Mouse (Mus musculus) activated CD4-positive, CD25-positive, alpha-beta regulatory T cell, adult 4 months (primary cell): ENCODE results near the gene Olfr401. TPM values are rescaled to one million over a fixed set of nuclear protein-coding genes. Genes with fewer than 3 reads are reported as not detected.
"Not testable (repeated sequence)": the region's sequence is repeated elsewhere in the genome, so short reads cannot be mapped to it uniquely, and the experiment has no call there.

Source experiments
- ATAC-seq: one replicate; pipeline ENCODE4 v1.8.0; 2017
- polyA plus RNA-seq, 2 experiments: library from polyadenylated mRNA; unstranded; fragments of 100-300 nt; shearing (Covaris generic); gene quantifications; one replicate each; pipeline ENCODE4 v1.2.1; 2017

Olfr401 gene
- polyA plus RNA-seq: not detected

DNA sequence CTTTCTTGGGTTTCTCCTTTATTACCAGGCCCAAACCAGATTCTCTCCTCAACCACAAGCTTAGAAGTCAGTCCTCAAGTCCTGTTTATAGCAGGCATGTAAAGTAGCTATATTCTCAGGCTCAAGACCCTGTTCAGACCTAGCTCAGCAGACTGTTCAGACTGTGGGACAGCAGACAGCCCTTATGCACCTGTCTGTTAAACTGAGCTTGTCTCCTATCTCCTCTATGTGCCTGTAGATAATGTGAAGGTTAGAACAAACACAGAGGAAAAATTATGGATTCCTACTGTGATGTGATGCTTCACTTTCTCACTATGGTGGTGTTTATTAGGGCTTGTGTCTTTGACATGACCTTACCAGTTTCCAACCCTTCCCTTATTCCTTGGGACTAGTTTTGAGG lies at the start of gene Olfr401:
Gene Olfr401, plus strand, starts transcription at position 301 of the 400 bp plus-strand sequence.
- no peak for ATAC-seq

- ATAC-seq: no peak
Measured at GRCm38 (mm10) chr11:74069655-74070054, 43.9 kb upstream of the Olfr401 start, which contains the start of gene Zfp616. Zfp616 (plus strand) TSS chr11:74069955.

- ATAC-seq: peak; percentile 32
Measured at GRCm38 (mm10) chr11:74100724-74101123, 12.8 kb upstream of the Olfr401 start.

DNA sequence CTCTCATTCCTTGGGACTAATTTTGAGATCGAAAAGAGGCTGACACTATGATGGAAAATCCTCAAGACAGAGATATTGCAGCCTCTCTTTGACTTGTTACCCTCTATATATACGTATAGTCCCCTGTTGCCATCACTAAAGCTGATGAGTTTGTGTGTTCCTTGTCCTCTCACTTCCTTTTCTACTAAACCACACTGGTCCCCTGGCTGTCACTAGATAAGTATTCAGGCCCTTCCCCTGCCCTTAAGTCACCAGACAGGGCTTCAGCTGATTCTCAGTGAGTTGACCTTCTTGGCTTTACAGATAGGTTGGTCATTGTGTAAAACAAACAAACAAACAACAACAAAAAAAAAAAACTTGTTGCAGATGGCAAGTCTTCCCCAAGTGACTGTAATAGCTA lies 12.0 kb upstream of the Olfr401 start:
- ATAC-seq: no peak

DNA sequence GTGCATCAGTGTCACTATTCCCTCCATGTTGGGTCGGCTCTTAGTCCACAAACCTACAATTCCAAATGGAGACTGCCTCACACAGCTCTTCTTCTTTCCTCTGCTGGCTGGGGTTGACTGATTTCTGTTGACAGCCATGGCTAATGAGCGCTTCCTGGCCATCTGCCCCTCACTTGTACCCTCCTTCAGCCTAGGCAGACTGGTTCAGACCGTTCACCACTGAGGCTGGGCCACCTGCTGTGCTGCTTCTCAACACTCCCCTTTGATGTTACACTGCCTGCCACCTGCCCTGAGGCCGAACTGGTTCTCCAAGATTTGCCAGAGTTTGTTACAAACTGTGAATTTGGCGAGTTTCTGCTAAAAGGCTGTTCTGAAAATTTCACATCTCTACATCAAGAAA lies 8.4 kb upstream of the Olfr401 start:
- no peak for ATAC-seq

DNA sequence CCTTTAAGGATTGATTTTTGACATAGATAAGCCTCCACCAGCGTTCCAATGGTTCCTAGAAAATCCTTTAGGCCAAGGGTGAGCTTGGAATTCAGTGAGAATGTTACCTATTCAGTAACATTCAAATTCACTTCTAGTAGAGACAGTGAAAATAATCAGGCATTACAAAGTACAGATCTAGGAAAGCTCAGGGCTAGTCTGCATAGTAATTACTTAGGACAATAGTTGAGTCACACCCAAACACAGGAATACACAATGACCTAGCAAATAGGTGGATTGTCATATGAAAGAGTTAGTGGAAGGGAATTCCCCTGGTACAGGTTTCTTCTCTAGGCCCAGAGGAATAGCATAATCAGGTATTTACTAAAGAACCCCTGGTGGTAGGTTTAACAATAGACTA lies 26.5 kb downstream of the Olfr401 start:
- not testable (repeated sequence) for ATAC-seq

DNA sequence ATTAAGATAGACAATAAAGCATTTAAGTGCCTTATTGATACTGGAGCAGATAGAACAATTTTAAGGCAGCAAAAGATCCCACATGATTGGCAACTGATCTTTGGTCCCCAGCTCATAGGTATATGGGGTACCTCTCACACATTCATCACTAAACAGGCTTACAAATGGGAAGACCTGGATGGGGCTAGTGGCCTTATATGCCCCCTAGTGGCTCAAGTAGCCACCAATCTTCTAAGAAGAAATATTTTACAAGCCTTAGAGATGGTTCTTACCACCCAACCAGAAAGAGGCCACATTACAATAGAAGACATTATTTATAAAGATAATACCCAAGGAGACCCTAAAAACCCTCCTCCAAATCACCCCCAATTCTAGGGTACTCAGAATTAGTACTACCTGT lies 32.4 kb downstream of the Olfr401 start:
- no peak for ATAC-seq

- ATAC-seq: no peak
Measured at GRCm38 (mm10) chr11:74153229-74153628, 39.7 kb downstream of the Olfr401 start, which contains the start of gene Olfr402. Olfr402 (plus strand) TSS chr11:74153529.

DNA sequence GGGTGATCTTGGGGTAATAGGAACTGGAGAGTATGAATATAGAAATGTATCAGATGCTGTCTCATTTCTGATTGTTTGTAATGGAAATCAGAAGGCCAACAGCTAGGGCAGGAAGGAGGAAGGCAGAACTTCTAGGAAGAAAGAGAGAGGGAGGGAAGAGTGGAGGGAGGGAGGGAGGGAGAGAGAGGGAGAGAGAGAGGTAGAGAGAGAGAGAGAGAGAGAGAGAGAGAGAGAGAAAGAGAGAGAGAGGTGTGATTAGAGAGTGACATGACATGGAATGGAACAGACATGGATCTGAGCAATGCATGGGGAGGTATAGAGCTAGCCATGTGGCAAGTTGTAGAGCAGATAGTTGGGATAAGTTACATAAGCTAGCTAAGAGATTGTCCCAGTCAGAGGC lies 55.3 kb downstream of the Olfr401 start:
- no peak for ATAC-seq

Other genes starting within 250 kb of the Olfr401 start
- not detected for gene Olfr394, start 222.9 kb upstream of the Olfr401 start, polyA plus RNA-seq
- not detected for gene Olfr395, start 204.4 kb upstream of the Olfr401 start, polyA plus RNA-seq
- not detected for gene Olfr23, start 177.0 kb upstream of the Olfr401 start, polyA plus RNA-seq
- not detected for gene Olfr397, start 152.9 kb upstream of the Olfr401 start, polyA plus RNA-seq
- gene Olfr398, start 123.3 kb upstream of the Olfr401 start, polyA plus RNA-seq: under 1 TPM in 1 of 2 experiments, not detected in 1; 0.07 TPM
- gene Olfr139, start 57.2 kb upstream of the Olfr401 start, polyA plus RNA-seq: under 1 TPM; 0.42 to 0.48 TPM
- not detected for gene Olfr399, start 57.1 kb upstream of the Olfr401 start, polyA plus RNA-seq
- not detected for gene Zfp616, start 43.8 kb upstream of the Olfr401 start, polyA plus RNA-seq
- not detected for gene Olfr402, start 39.8 kb downstream of the Olfr401 start, polyA plus RNA-seq
- gene Olfr403, start 72.5 kb downstream of the Olfr401 start, polyA plus RNA-seq: not detected
- not detected for gene Olfr43, start 97.7 kb downstream of the Olfr401 start, polyA plus RNA-seq
- gene Olfr406, start 146.1 kb downstream of the Olfr401 start, polyA plus RNA-seq: under 1 TPM in 1 of 2 experiments, not detected in 1; 0.46 TPM
- not detected for gene Olfr59, start 170.0 kb downstream of the Olfr401 start, polyA plus RNA-seq
- gene Olfr410, start 224.3 kb downstream of the Olfr401 start, polyA plus RNA-seq: not detected
- not detected for gene Olfr411, start 238.9 kb downstream of the Olfr401 start, polyA plus RNA-seq
- gene Olfr412, start 248.4 kb downstream of the Olfr401 start, polyA plus RNA-seq: not detected